Mouse (Mus musculus) adrenal gland, postnatal 10 days (tissue): ENCODE measurements around the gene Ccdc159. TPM values are rescaled to one million over a fixed set of nuclear protein-coding genes. Genes with fewer than 3 reads are reported as not detected.

Experiments
- DNase-seq: peaks from one replicate; pipeline ENCODE4 v3.0.0; 2021; ENCODE audit warnings: mixed read lengths
- long read RNA-seq, 2 experiments: library from polyadenylated mRNA; stranded (forward); transcript quantifications; one replicate each; pipeline ENCODE4 v2.0.0; 2021
- total RNA-seq, 2 experiments: library from RNA; stranded (reverse); gene quantifications; 2 replicates each; pipeline ENCODE4 v1.2.3; 2021

Ccdc159 gene
- 1 to 10 TPM; 5.6 to 8.8 TPM for total RNA-seq
- long read RNA-seq, experiment 1, partial matches to known transcripts = 3 of 9 reads
- long read RNA-seq, experiment 1, other reads (novel, unspliced or antisense) = 1 of 9 reads
- long read RNA-seq, experiment 2, partial matches to known transcripts = 5 of 9 reads
- long read RNA-seq, experiment 2, other reads (novel, unspliced or antisense) = 4 of 9 reads

GRCm38 (mm10) chr9:21927208-21927753 is at the start of gene Ccdc159, which contains the start of gene Tmem205:
Gene Ccdc159, plus strand, starts transcription at chr9:21927471.
Gene Tmem205, minus strand, starts transcription at chr9:21927556.
- peak; percentile 95 for DNase-seq

GRCm38 (mm10) chr9:21889229-21889628 is 38.0 kb upstream of the Ccdc159 start:
- no peak for DNase-seq

- peak; percentile 79 for DNase-seq
Measured at GRCm38 (mm10) chr9:21901223-21901820, 25.9 kb upstream of the Ccdc159 start.

GRCm38 (mm10) chr9:21904031-21904430 is 23.2 kb upstream of the Ccdc159 start:
- no peak for DNase-seq

- DNase-seq = no peak
Measured at GRCm38 (mm10) chr9:21908216-21908615, 19.1 kb upstream of the Ccdc159 start.

- no peak for DNase-seq
Measured at GRCm38 (mm10) chr9:21909474-21910223, 17.6 kb upstream of the Ccdc159 start.

GRCm38 (mm10) chr9:21916851-21917492 is 10.3 kb upstream of the Ccdc159 start:
- DNase-seq = no peak

GRCm38 (mm10) chr9:21917493-21918034 is 9.7 kb upstream of the Ccdc159 start:
- peak; percentile 42 for DNase-seq

- DNase-seq = peak; percentile 98
Measured at GRCm38 (mm10) chr9:21918035-21918592, 9.2 kb upstream of the Ccdc159 start, which contains the start of gene Rab3d. Gene Rab3d, minus strand, starts transcription at chr9:21918192.

GRCm38 (mm10) chr9:21918692-21919384 is 8.4 kb upstream of the Ccdc159 start:
- DNase-seq = no peak

- DNase-seq = no peak
Measured at GRCm38 (mm10) chr9:21923036-21923435, 4.2 kb upstream of the Ccdc159 start.

GRCm38 (mm10) chr9:21923490-21924098 is 3.7 kb upstream of the Ccdc159 start:
- DNase-seq = no peak

- DNase-seq = peak; percentile 97
Measured at GRCm38 (mm10) chr9:21924099-21924493, 3.2 kb upstream of the Ccdc159 start.

- DNase-seq = no peak
Measured at GRCm38 (mm10) chr9:21925034-21925433, 2.2 kb upstream of the Ccdc159 start.

- DNase-seq = no peak
Measured at GRCm38 (mm10) chr9:21925506-21925905, 1.8 kb upstream of the Ccdc159 start.

GRCm38 (mm10) chr9:21926155-21926554 is 1.1 kb upstream of the Ccdc159 start:
- peak; percentile 73 for DNase-seq

GRCm38 (mm10) chr9:21926784-21927183 is 487 bp upstream of the Ccdc159 start:
- DNase-seq = no peak

GRCm38 (mm10) chr9:21929208-21929607 is 1.9 kb downstream of the Ccdc159 start:
- DNase-seq = no peak

- no peak for DNase-seq
Measured at GRCm38 (mm10) chr9:21932006-21932405, 4.7 kb downstream of the Ccdc159 start.

GRCm38 (mm10) chr9:21932445-21933137 is 5.3 kb downstream of the Ccdc159 start:
- no peak for DNase-seq
